Mouse (Mus musculus) MEL (cell line): ENCODE measurements at regions not wholly inside any gene's neighbourhood (a gene's known extent, or its start where the extent isn't known, plus 50 kb on each side); places are given as distances from the start of the nearest gene placed in this dataset.

ENCODE experiments used
- DNase-seq: peaks from one replicate; pipeline ENCODE4 v3.0.0; 2011; ENCODE audit warnings: low read depth, low spot score
- H3K27ac ChIP-seq: 2 replicates; pipeline ENCODE4 v1.5.1; 2012; ENCODE audit warnings: low read depth, mild to moderate bottlenecking, control low read depth, low read length, moderate library complexity; ENCODE audit not compliant: control insufficient read depth
- H3K27me3 ChIP-seq, 2 experiments: fragments of 150-350 bp in 1 of 2; sonication (generic) in 1 of 2; 2 replicates each; pipeline ENCODE4 v1.6.1; 2012; ENCODE audit warnings: low read length in 2 of 2, mild to moderate bottlenecking in 2 of 2, improper control_type of control experiment in 1 of 2, moderate library complexity in 1 of 2; ENCODE audit not compliant: insufficient read depth in 2 of 2, control insufficient read depth in 1 of 2
- H3K36me3 ChIP-seq, 2 experiments: 2 replicates each; pipeline ENCODE4 v1.6.1; 2012 to 2014; ENCODE audit warnings: low read length in 2 of 2, improper control_type of control experiment in 1 of 2, inconsistent platforms in 1 of 2, mild to moderate bottlenecking in 1 of 2; ENCODE audit not compliant: insufficient read depth in 2 of 2, control insufficient read depth in 1 of 2
- H3K4me1 ChIP-seq, 2 experiments: fragments of 150-350 bp in 1 of 2; sonication (generic) in 1 of 2; 2 replicates each; pipeline ENCODE4 v1.6.1; 2012; ENCODE audit warnings: low read length in 2 of 2, improper control_type of control experiment in 1 of 2, mild to moderate bottlenecking in 1 of 2; ENCODE audit not compliant: insufficient read depth in 2 of 2, control insufficient read depth in 1 of 2
- H3K4me3 ChIP-seq, 2 experiments: fragments of 150-350 bp in 1 of 2; sonication (generic) in 1 of 2; 2 replicates each; pipeline ENCODE4 v1.5.1; 2012; ENCODE audit warnings: low read depth in 2 of 2, low read length in 2 of 2, mild to moderate bottlenecking in 2 of 2, moderate library complexity in 2 of 2, control low read depth in 1 of 2, improper control_type of control experiment in 1 of 2; ENCODE audit not compliant: control insufficient read depth in 1 of 2, insufficient read depth in 1 of 2
- H3K79me2 ChIP-seq: 2 replicates; pipeline ENCODE4 v1.6.1; 2012; ENCODE audit warnings: mild to moderate bottlenecking, low read length, moderate library complexity; ENCODE audit not compliant: control insufficient read depth, poor library complexity, insufficient read depth
- H3K9ac ChIP-seq: 2 replicates; pipeline ENCODE4 v1.6.1; 2012; ENCODE audit warnings: low read depth, mild to moderate bottlenecking, control low read depth, low read length, moderate library complexity; ENCODE audit not compliant: control insufficient read depth, poor library complexity, severe bottlenecking
- H3K9me3 ChIP-seq: fragments of 150-350 bp; sonication (generic); replicated peaks from 2 replicates; pipeline ENCODE4 v1.6.1; 2012; ENCODE audit warnings: mild to moderate bottlenecking, low read length, improper control_type of control experiment, moderate library complexity; ENCODE audit not compliant: insufficient read depth
- CTCF ChIP-seq, 3 experiments: IDR thresholded peaks in 2 of 3; conservative IDR thresholded peaks in 1 of 3; 2 replicates each; pipeline ENCODE4 v1.5.1; 2011 to 2012; ENCODE audit warnings: low read length in 3 of 3, low read depth in 2 of 3, mild to moderate bottlenecking in 2 of 3, improper control_type of control experiment in 1 of 3, inconsistent platforms in 1 of 3, mixed read lengths in 1 of 3, moderate library complexity in 1 of 3; ENCODE audit not compliant: control insufficient read depth in 1 of 3, insufficient read depth in 1 of 3, poor library complexity in 1 of 3, severe bottlenecking in 1 of 3
- ELF1 ChIP-seq: IDR thresholded peaks from 2 replicates; pipeline ENCODE4 v1.6.1; 2014; ENCODE audit warnings: low read depth, mild to moderate bottlenecking, inconsistent platforms, low read length, improper control_type of control experiment, moderate library complexity
- ETS1 ChIP-seq: IDR thresholded peaks from 2 replicates; pipeline ENCODE4 v1.6.1; 2012; ENCODE audit warnings: low read depth, mild to moderate bottlenecking, inconsistent platforms, low read length, improper control_type of control experiment, moderate library complexity
- GABPA ChIP-seq: IDR thresholded peaks from 2 replicates; pipeline ENCODE4 v1.6.1; 2012; ENCODE audit warnings: low read depth, mild to moderate bottlenecking, inconsistent platforms, low read length, improper control_type of control experiment, moderate library complexity
- JUND ChIP-seq: IDR thresholded peaks from 2 replicates; pipeline ENCODE4 v1.6.1; 2011; ENCODE audit warnings: low read depth, mild to moderate bottlenecking, improper control_type of control experiment, low read length
- KAT2A ChIP-seq: conservative IDR thresholded peaks from 2 replicates; pipeline ENCODE4 v1.6.1; 2012; ENCODE audit warnings: low read depth, low read length, improper control_type of control experiment, inconsistent platforms
- MAZ ChIP-seq: IDR thresholded peaks from 2 replicates; pipeline ENCODE4 v1.6.1; 2012; ENCODE audit warnings: low read depth, mild to moderate bottlenecking, inconsistent platforms, low read length, improper control_type of control experiment
- MEF2A ChIP-seq: IDR thresholded peaks from 2 replicates; pipeline ENCODE4 v1.6.1; 2014; ENCODE audit warnings: low read depth, mild to moderate bottlenecking, inconsistent platforms, low read length, improper control_type of control experiment; ENCODE audit not compliant: poor library complexity, insufficient replicate concordance, severe bottlenecking; ENCODE audit errors: extremely low read depth
- MXI1 ChIP-seq: IDR thresholded peaks from 2 replicates; pipeline ENCODE4 v1.6.1; 2011; ENCODE audit warnings: mild to moderate bottlenecking, low read depth, low read length, improper control_type of control experiment
- MYC ChIP-seq: IDR thresholded peaks from 2 replicates; pipeline ENCODE4 v1.6.1; 2011; ENCODE audit warnings: low read depth, mild to moderate bottlenecking, low read length, improper control_type of control experiment, moderate library complexity
- NELFE ChIP-seq: IDR thresholded peaks from 2 replicates; pipeline ENCODE4 v1.6.1; 2011; ENCODE audit warnings: low read depth, low read length, improper control_type of control experiment
- NRF1 ChIP-seq: IDR thresholded peaks from 2 replicates; pipeline ENCODE4 v1.6.1; 2014; ENCODE audit warnings: low read depth, mild to moderate bottlenecking, inconsistent platforms, low read length, improper control_type of control experiment, moderate library complexity; ENCODE audit not compliant: poor library complexity, insufficient read depth, severe bottlenecking
- POLR2A ChIP-seq, 2 experiments: IDR thresholded peaks; 2 replicates each; pipeline ENCODE4 v1.6.1; 2011 to 2012; ENCODE audit warnings: low read length in 2 of 2, mild to moderate bottlenecking in 2 of 2, control low read depth in 1 of 2, improper control_type of control experiment in 1 of 2, low read depth in 1 of 2, moderate library complexity in 1 of 2; ENCODE audit not compliant: control insufficient read depth in 1 of 2, insufficient read depth in 1 of 2, poor library complexity in 1 of 2
- POLR2AphosphoS5 ChIP-seq: IDR thresholded peaks from 2 replicates; pipeline ENCODE4 v1.6.1; 2012; ENCODE audit warnings: low read depth, borderline replicate concordance, mild to moderate bottlenecking, inconsistent platforms, low read length, moderate library complexity, mixed read lengths
- RCOR1 ChIP-seq: IDR thresholded peaks from 2 replicates; pipeline ENCODE4 v1.6.1; 2012; ENCODE audit warnings: low read depth, mild to moderate bottlenecking, inconsistent platforms, low read length, improper control_type of control experiment
- SMC3 ChIP-seq: IDR thresholded peaks from 2 replicates; pipeline ENCODE4 v1.6.1; 2011; ENCODE audit warnings: low read depth, low read length, improper control_type of control experiment
- UBTF ChIP-seq: IDR thresholded peaks from 2 replicates; pipeline ENCODE4 v1.6.1; 2012; ENCODE audit warnings: low read depth, mild to moderate bottlenecking, inconsistent platforms, low read length, improper control_type of control experiment, moderate library complexity, borderline replicate concordance; ENCODE audit not compliant: insufficient read depth
- USF2 ChIP-seq, 2 experiments: IDR thresholded peaks; 2 replicates each; pipeline ENCODE4 v1.6.1; 2011 to 2012; ENCODE audit warnings: improper control_type of control experiment in 2 of 2, low read length in 2 of 2, borderline replicate concordance in 1 of 2, inconsistent platforms in 1 of 2, low read depth in 1 of 2, mild to moderate bottlenecking in 1 of 2; ENCODE audit not compliant: insufficient read depth in 1 of 2
- ZNF384 ChIP-seq: IDR thresholded peaks from 2 replicates; pipeline ENCODE4 v1.6.1; 2012; ENCODE audit warnings: low read depth, mild to moderate bottlenecking, inconsistent platforms, low read length, improper control_type of control experiment

- no peaks in the 10 kb centered on the region for H3K9me3 ChIP-seq
- no peaks in the 10 kb centered on the region for H3K27me3 ChIP-seq
- H3K79me2 ChIP-seq, result no peaks in the 10 kb centered on the region
- H3K4me3 ChIP-seq, result no peak overlapping the region
- TF ChIP-seq NELFE (no peak), MAZ (no peak), MEF2A (no peak)
- H3K9ac ChIP-seq, result no peak overlapping the region
- no peaks in the 10 kb centered on the region for H3K4me1 ChIP-seq
- H3K36me3 ChIP-seq, result no peaks in the 10 kb centered on the region
- no peak overlapping the region for H3K27ac ChIP-seq
- DNase-seq, result no peak
Measured at GRCm38 (mm10) chr5:133983249-133983966, 116.1 kb upstream of the Castor2 start.

DNA sequence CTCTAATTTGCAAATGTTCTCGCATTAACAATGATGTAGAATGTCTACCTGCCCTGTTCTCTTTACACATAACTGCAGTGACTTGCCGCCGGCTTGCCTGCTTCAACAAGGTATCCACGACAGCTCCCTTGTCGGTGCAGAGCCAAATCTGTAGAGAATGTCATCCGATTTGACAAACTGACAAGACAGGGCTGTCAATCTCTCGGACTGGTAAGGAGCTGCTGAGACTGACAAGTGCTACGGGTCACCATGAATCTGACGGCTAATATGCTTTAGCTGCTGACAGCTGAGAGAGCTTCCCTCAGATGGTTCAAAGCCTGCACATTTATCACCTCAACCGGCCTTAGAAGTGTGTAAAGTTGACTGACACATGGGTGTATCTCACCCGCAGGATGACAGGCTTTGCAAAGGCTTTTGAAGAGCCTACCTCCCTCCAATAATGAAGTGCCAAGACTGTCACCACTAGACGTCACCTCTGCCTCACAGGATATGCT lies 129.0 kb upstream of the Castor2 start:
- Histone ChIP-seq H3K9ac (no peak overlapping the region), H3K27me3 (no peaks in the 10 kb centered on the region; a peak in 1 of 4 replicates), H3K36me3 (no peaks in the 10 kb centered on the region), H3K79me2 (no peaks in the 10 kb centered on the region), H3K4me1 (no peaks in the 10 kb centered on the region), H3K9me3 (no peaks in the 10 kb centered on the region), H3K27ac (no peak overlapping the region), H3K4me3 (no peak overlapping the region)
- DNase-seq, result no peak
- TF ChIP-seq ELF1 (no peak), POLR2AphosphoS5 (no peak), SMC3 (no peak), RCOR1 (no peak)

GRCm38 (mm10) chr5:133963301-133963700 lies 136.2 kb upstream of the Castor2 start:
- no peak for DNase-seq
- no peak for TF ChIP-seq JUND
- Histone ChIP-seq H3K36me3 (no peaks in the 10 kb centered on the region), H3K4me3 (no peak overlapping the region), H3K79me2 (no peaks in the 10 kb centered on the region), H3K4me1 (no peaks in the 10 kb centered on the region), H3K9ac (no peak overlapping the region), H3K9me3 (no peaks in the 10 kb centered on the region), H3K27ac (no peak overlapping the region), H3K27me3 (no peaks in the 10 kb centered on the region; a peak in 1 of 4 replicates)

DNA sequence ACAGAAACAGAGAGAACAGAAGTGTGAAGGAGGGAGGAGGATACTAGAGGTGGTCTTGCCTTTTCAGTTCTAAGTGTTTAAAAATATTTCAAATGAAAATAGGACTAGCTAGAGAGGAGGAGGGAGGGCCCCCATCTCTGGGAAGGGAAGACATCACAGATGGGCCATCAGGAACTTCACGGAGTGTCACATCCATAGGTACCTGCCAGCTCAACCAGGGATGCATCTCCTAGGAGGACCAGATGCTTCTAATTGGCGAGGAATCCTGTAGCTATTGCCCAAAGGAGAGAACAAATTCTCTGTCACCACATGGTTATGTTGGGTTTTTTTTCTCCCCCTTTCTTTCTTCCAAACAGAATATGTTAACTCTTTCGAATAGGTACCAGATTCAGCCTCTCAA lies 158.7 kb upstream of the Castor2 start:
- Histone ChIP-seq H3K4me1 (no peaks in the 10 kb centered on the region), H3K9ac (no peak overlapping the region), H3K36me3 (no peaks in the 10 kb centered on the region), H3K27ac (no peak overlapping the region), H3K79me2 (no peaks in the 10 kb centered on the region), H3K4me3 (no peak overlapping the region), H3K9me3 (no peaks in the 10 kb centered on the region), H3K27me3 (no peaks in the 10 kb centered on the region)
- no peak for DNase-seq
- TF ChIP-seq CTCF (IDR thresholded peaks at IDR 0.05 in 2 of 3, conservative IDR thresholded peaks at IDR 0.05 in 1 of 3; ENCODE audit: control insufficient read depth in 1 of 3, insufficient read depth in 1 of 3, low read depth in 2 of 3, low read length in 3 of 3, poor library complexity in 1 of 3, severe bottlenecking in 1 of 3) (no peak), NRF1 (no peak), MXI1 (no peak), USF2 (IDR thresholded peaks at IDR 0.05; ENCODE audit: borderline replicate concordance in 1 of 2, insufficient read depth in 1 of 2, low read depth in 1 of 2, low read length in 2 of 2) (no peak), ZNF384 (no peak), MYC (no peak), NELFE (no peak), GABPA (no peak), POLR2A (IDR thresholded peaks at IDR 0.05; ENCODE audit: control insufficient read depth in 1 of 2, insufficient read depth in 1 of 2, low read depth in 1 of 2, low read length in 2 of 2, poor library complexity in 1 of 2) (no peak), JUND (no peak), ETS1 (no peak), RCOR1 (no peak), KAT2A (no peak), UBTF (no peak)
